Comparison of ENCODE assay signal across 7 mouse cellular contexts in the genomic region with DNA sequence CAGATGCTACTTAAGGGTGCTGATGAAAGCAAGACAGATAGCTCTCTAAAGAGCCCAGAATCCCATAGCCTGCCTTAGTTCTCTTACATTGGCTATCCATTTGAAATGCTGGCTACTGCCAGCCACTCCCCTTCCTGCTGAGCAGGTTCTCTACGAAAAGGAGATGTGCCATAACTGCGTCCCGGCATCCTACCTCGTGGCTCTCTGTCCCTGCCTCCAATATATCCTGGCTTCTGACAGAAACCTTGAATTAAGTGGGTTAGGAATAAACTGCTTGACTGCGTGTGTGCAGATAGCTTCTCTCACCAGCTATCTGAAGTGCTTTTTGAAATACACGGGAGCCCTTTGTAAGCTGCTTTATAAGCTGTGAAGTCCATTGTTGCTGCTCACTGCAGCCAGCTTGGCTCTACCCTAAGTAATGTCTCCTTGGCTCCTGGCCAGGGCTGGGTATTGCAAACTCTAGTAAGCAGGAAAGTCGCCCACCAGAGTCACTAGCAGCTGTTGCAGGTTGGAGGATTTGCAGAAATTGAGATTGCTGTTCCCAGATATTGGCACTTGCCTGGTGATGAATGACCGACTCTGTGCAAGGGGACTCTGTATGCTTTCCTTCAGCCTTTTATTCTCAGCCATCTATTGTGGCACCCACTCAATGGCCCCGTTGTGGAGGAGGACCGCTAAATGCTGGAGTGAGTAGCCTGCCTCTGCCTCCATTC.
DNase-seq lines count a peak whose midpoint lies in the region.

No protein-coding gene starts in this region.

- H3K4me1 ChIP-seq in hindbrain, embryonic 10.5 days (replicated peaks) = peaks cover 38% of the 10 kb centered on the region

- H3K4me3 ChIP-seq in hindbrain, embryonic 10.5 days = no peak overlapping the region

- H3K27ac ChIP-seq in hindbrain, embryonic 10.5 days = peak overlapping the region; percentile 19

- 58% methylated on average over 10 of the region's 10 CpGs for WGBS in hindbrain, embryonic 10.5 days

- peak; percentile 61 to 68 for DNase-seq in left cerebral cortex, adult 18-20 months (ENCODE audit: low spot score in 2 of 2)
- DNase-seq in left cerebral cortex, adult 11 months (ENCODE audit: low spot score) = no peak
- peak; percentile 49 to 74 for DNase-seq in cerebellum, postnatal 4 days (ENCODE audit: low spot score in 2 of 2)
- DNase-seq in hindbrain, embryonic 10.5 days (ENCODE audit: low spot score) = peak; percentile 8
- peak; percentile 39 to 77 for DNase-seq in left cerebral cortex, adult 8-10 months (ENCODE audit: low spot score in 2 of 2)
- DNase-seq in retina, postnatal 7 days (ENCODE audit: low read depth, low spot score) = peak; percentile 54
- DNase-seq in thymus, postnatal 0 days (ENCODE audit: low spot score) = no peak

- H3K36me3 ChIP-seq in hindbrain, embryonic 10.5 days = no peaks in the 10 kb centered on the region

- H3K27me3 ChIP-seq in hindbrain, embryonic 10.5 days (ENCODE audit: insufficient read depth, poor library complexity, severe bottlenecking) = no peaks in the 10 kb centered on the region

- no peaks in the 10 kb centered on the region for H3K9me3 ChIP-seq in hindbrain, embryonic 10.5 days

Comparison
In these comparisons a context has a peak if more than half of its experiments do, and no peak if none do; other contexts are left out.
1. DNase-seq: peak in left cerebral cortex, adult 18-20 months (2 of 2), cerebellum, postnatal 4 days (2 of 2), hindbrain, embryonic 10.5 days (single experiment), left cerebral cortex, adult 8-10 months (2 of 2) and retina, postnatal 7 days (single experiment); none in left cerebral cortex, adult 11 months (single experiment) and thymus, postnatal 0 days (single experiment).